Mouse (Mus musculus) small intestine, adult 2 months (tissue): Measurements from ENCODE around the gene Aldh4a1.

ENCODE experiments used
- CTCF ChIP-seq: fragments of 200-500 bp; IDR thresholded peaks from 2 replicates; pipeline ENCODE4 v1.5.1; 2012; ENCODE audit warnings: low read depth, mild to moderate bottlenecking, control low read depth, inconsistent platforms, low read length, moderate library complexity, mixed read lengths; ENCODE audit not compliant: insufficient replicate concordance, insufficient read length; ENCODE audit errors: extremely low read depth
- POLR2A ChIP-seq: fragments of 200-500 bp; IDR thresholded peaks from 2 replicates; pipeline ENCODE4 v1.6.1; 2012; ENCODE audit warnings: low read depth, mild to moderate bottlenecking, control low read depth, inconsistent platforms, low read length, moderate library complexity

- TF ChIP-seq CTCF (no peak), POLR2A (no peak)
Observed at GRCm38 (mm10) chr4:139580663-139581336, 41.9 kb upstream of the Aldh4a1 start.
